Mouse (Mus musculus): ENCODE data around the gene Thbs1. TPM values are rescaled to one million over a fixed set of nuclear protein-coding genes. Genes with fewer than 3 reads are reported as not detected.
A peak's percentile ranks its signal among the peaks of the same experiment; 100 is the strongest.

The Thbs1 gene
- polyA plus RNA-seq, 1 experiment, result 126 TPM

GRCm38 (mm10) chr2:118110225-118110915, 1.3 kb upstream of the Thbs1 start:
- Histone ChIP-seq H3K4me3 (ENCODE audit: insufficient read depth, poor library complexity, severe bottlenecking) (peak overlapping the region; percentile 12), H3K79me2 (ENCODE audit: control insufficient read depth, insufficient read depth) (peaks cover 38% of the 10 kb centered on the region), H3K79me3 (ENCODE audit: low read depth) (peaks cover 36% of the 10 kb centered on the region), H3K27me3 (ENCODE audit: control insufficient read depth, insufficient read depth, insufficient read length) (no peaks in the 10 kb centered on the region), H3ac (ENCODE audit: control insufficient read depth, insufficient read length, low read depth) (peak overlapping the region; percentile 4), H3K36me3 (ENCODE audit: control insufficient read depth, insufficient read depth) (peaks cover 30% of the 10 kb centered on the region)
- TF ChIP-seq MAX (IDR thresholded peaks at IDR 0.05) (no peak), CEBPB (IDR thresholded peaks at IDR 0.05; ENCODE audit: low read depth) (no peak), FOSL1 (IDR thresholded peaks at IDR 0.05; ENCODE audit: insufficient read depth, low read length, poor library complexity, severe bottlenecking) (peak; percentile 51), MYOG (IDR thresholded peaks at IDR 0.05; ENCODE audit: control insufficient read depth, extremely low read depth, insufficient read length) (no peak), MYOD1 (IDR thresholded peaks at IDR 0.05; ENCODE audit: control insufficient read depth, insufficient read length, low read depth) (peak; percentile 86)

GRCm38 (mm10) chr2:118111116-118111487, 574 bp upstream of the Thbs1 start:
- Histone ChIP-seq H3K4me3 (ENCODE audit: insufficient read depth, poor library complexity, severe bottlenecking) (peak overlapping the region; percentile 31), H3ac (ENCODE audit: control insufficient read depth, insufficient read length, low read depth) (peak overlapping the region; percentile 47), H3K36me3 (ENCODE audit: control insufficient read depth, insufficient read depth) (peaks cover 38% of the 10 kb centered on the region), H3K79me3 (ENCODE audit: low read depth) (peaks cover 41% of the 10 kb centered on the region), H3K79me2 (ENCODE audit: control insufficient read depth, insufficient read depth) (peaks cover 45% of the 10 kb centered on the region), H3K27me3 (ENCODE audit: control insufficient read depth, insufficient read depth, insufficient read length) (no peaks in the 10 kb centered on the region)
- TF ChIP-seq MAX (IDR thresholded peaks at IDR 0.05) (no peak), CEBPB (IDR thresholded peaks at IDR 0.05; ENCODE audit: low read depth) (no peak), USF1 (IDR thresholded peaks at IDR 0.05; ENCODE audit: low read depth) (no peak), CTCF (IDR thresholded peaks at IDR 0.05; ENCODE audit: control insufficient read depth, insufficient read depth, insufficient read length) (no peak), MYOG (IDR thresholded peaks at IDR 0.05; ENCODE audit: control insufficient read depth, extremely low read depth, insufficient read length) (no peak), FOSL1 (IDR thresholded peaks at IDR 0.05; ENCODE audit: insufficient read depth, low read length, poor library complexity, severe bottlenecking) (no peak), MYOD1 (IDR thresholded peaks at IDR 0.05; ENCODE audit: control insufficient read depth, insufficient read length, low read depth) (no peak)

- Histone ChIP-seq H3K4me3 (ENCODE audit: insufficient read depth, poor library complexity, severe bottlenecking) (peak overlapping the region; percentile 77), H3ac (ENCODE audit: control insufficient read depth, insufficient read length, low read depth) (peak overlapping the region; percentile 81), H3K79me3 (ENCODE audit: low read depth) (peaks cover 47% of the 10 kb centered on the region), H3K36me3 (ENCODE audit: control insufficient read depth, insufficient read depth) (peaks cover 51% of the 10 kb centered on the region), H3K27me3 (ENCODE audit: control insufficient read depth, insufficient read depth, insufficient read length) (no peaks in the 10 kb centered on the region), H3K79me2 (ENCODE audit: control insufficient read depth, insufficient read depth) (peaks cover 58% of the 10 kb centered on the region)
- TF ChIP-seq MAX (IDR thresholded peaks at IDR 0.05), result no peak
- no peak for TF ChIP-seq USF1 (IDR thresholded peaks at IDR 0.05; ENCODE audit: low read depth)
- no peak for TF ChIP-seq MYOD1 (IDR thresholded peaks at IDR 0.05; ENCODE audit: control insufficient read depth, insufficient read length, low read depth)
- TF ChIP-seq CTCF (IDR thresholded peaks at IDR 0.05; ENCODE audit: control insufficient read depth, insufficient read depth, insufficient read length), result no peak
- TF ChIP-seq MYOG (IDR thresholded peaks at IDR 0.05; ENCODE audit: control insufficient read depth, extremely low read depth, insufficient read length), result no peak
- no peak for TF ChIP-seq CEBPB (IDR thresholded peaks at IDR 0.05; ENCODE audit: low read depth)
Observed at GRCm38 (mm10) chr2:118112438-118112837, 762 bp downstream of the Thbs1 start.

- H3K79me3 ChIP-seq (ENCODE audit: low read depth), result peaks cover 47% of the 10 kb centered on the region
- H3K79me2 ChIP-seq (ENCODE audit: control insufficient read depth, insufficient read depth), result peaks cover 64% of the 10 kb centered on the region
- no peaks in the 10 kb centered on the region for H3K27me3 ChIP-seq (ENCODE audit: control insufficient read depth, insufficient read depth, insufficient read length)
- H3K4me3 ChIP-seq (ENCODE audit: insufficient read depth, poor library complexity, severe bottlenecking), result peak overlapping the region; percentile 77
- no peak for TF ChIP-seq MYOD1 (IDR thresholded peaks at IDR 0.05; ENCODE audit: control insufficient read depth, insufficient read length, low read depth)
- no peak for TF ChIP-seq CEBPB (IDR thresholded peaks at IDR 0.05; ENCODE audit: low read depth)
- TF ChIP-seq CTCF (IDR thresholded peaks at IDR 0.05; ENCODE audit: control insufficient read depth, insufficient read depth, insufficient read length), result no peak
- no peak for TF ChIP-seq USF1 (IDR thresholded peaks at IDR 0.05; ENCODE audit: low read depth)
- TF ChIP-seq MAX (IDR thresholded peaks at IDR 0.05), result no peak
- TF ChIP-seq MYOG (IDR thresholded peaks at IDR 0.05; ENCODE audit: control insufficient read depth, extremely low read depth, insufficient read length), result no peak
- H3K36me3 ChIP-seq (ENCODE audit: control insufficient read depth, insufficient read depth), result peaks cover 56% of the 10 kb centered on the region
- peak overlapping the region; percentile 70 for H3ac ChIP-seq (ENCODE audit: control insufficient read depth, insufficient read length, low read depth)
Observed at GRCm38 (mm10) chr2:118112846-118113479, 1.3 kb downstream of the Thbs1 start.

DNA sequence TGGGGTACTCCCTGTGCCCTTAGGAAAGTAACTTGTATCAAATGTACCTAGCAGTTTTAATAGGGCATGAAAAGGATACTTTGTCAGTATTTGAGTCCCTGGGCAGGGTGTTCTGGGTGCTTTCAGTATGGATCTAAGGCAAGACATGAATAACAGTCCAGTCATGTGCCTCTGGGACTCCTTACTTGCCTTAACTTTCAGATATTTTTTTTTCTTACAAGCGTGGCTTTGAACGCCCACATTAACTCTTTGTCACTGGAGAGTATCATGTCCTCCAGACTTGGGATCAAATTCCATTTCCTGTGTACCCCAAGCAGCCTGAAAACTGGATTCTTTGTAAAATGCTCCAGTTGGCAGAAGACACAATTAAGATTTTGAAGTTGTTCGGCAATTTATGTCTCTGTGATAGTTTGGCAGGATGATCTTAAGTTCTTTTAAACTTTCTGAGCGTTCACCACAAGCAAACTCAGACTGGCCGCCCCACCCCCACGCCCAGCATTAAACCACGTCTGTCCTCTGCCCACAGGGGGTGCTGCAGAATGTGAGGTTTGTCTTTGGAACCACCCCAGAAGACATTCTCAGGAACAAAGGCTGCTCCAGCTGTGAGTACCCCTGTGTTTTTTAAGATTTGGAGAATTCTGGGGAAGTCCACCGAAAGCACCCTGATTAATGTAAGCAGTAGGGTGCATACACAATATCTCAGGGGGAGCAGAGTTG, 2.3 kb downstream of the Thbs1 start:
- TF ChIP-seq CEBPB (IDR thresholded peaks at IDR 0.05; ENCODE audit: low read depth) (no peak), USF1 (IDR thresholded peaks at IDR 0.05; ENCODE audit: low read depth) (peak; percentile 74), MYOG (IDR thresholded peaks at IDR 0.05; ENCODE audit: control insufficient read depth, extremely low read depth, insufficient read length) (no peak), CTCF (IDR thresholded peaks at IDR 0.05; ENCODE audit: control insufficient read depth, insufficient read depth, insufficient read length) (peak; percentile 27), FOSL1 (IDR thresholded peaks at IDR 0.05; ENCODE audit: insufficient read depth, low read length, poor library complexity, severe bottlenecking) (no peak), MAX (IDR thresholded peaks at IDR 0.05) (no peak)
- Histone ChIP-seq H3ac (ENCODE audit: control insufficient read depth, insufficient read length, low read depth) (peak overlapping the region; percentile 30), H3K79me3 (ENCODE audit: low read depth) (peaks cover 47% of the 10 kb centered on the region), H3K4me3 (ENCODE audit: insufficient read depth, poor library complexity, severe bottlenecking) (peak overlapping the region; percentile 77), H3K36me3 (ENCODE audit: control insufficient read depth, insufficient read depth) (peaks cover 66% of the 10 kb centered on the region), H3K27me3 (ENCODE audit: control insufficient read depth, insufficient read depth, insufficient read length) (no peaks in the 10 kb centered on the region), H3K79me2 (ENCODE audit: control insufficient read depth, insufficient read depth) (peaks cover 70% of the 10 kb centered on the region)

Data from C2C12 (cell line).